Mouse (Mus musculus): ENCODE results near the gene Ikbkg. TPM values are rescaled to one million over a fixed set of nuclear protein-coding genes. Genes with fewer than 3 reads are reported as not detected.
"Not testable (repeated sequence)": the region's sequence is repeated elsewhere in the genome, so short reads cannot be mapped to it uniquely, and the experiment has no call there.

The Ikbkg gene
- polyA plus RNA-seq, 1 experiment, result 20.5 TPM

GRCm38 (mm10) chrX:74429290-74429821 is 36.3 kb downstream of the Ikbkg start:
- DNase-seq (ENCODE audit: extremely low spot score in 1 of 2, low spot score in 1 of 2), result peak; percentile 60 to 82

- no peak for DNase-seq (ENCODE audit: extremely low spot score in 1 of 2, low spot score in 1 of 2)
Measured at GRCm38 (mm10) chrX:74451157-74451912, 58.2 kb downstream of the Ikbkg start.

GRCm38 (mm10) chrX:74452773-74453172 is 59.7 kb downstream of the Ikbkg start:
- peak in 1 of 2 experiments; percentile 62 for DNase-seq (ENCODE audit: extremely low spot score in 1 of 2, low spot score in 1 of 2)

- not testable (repeated sequence) for DNase-seq (ENCODE audit: extremely low spot score in 1 of 2, low spot score in 1 of 2)
Measured at GRCm38 (mm10) chrX:74481349-74481885, 88.3 kb downstream of the Ikbkg start, which contains the start of gene Gm6880. Gene Gm6880 (minus strand): TSS chrX:74481399.

GRCm38 (mm10) chrX:74497131-74497530 is 104.0 kb downstream of the Ikbkg start:
- DNase-seq (ENCODE audit: extremely low spot score in 1 of 2, low spot score in 1 of 2), result peak in 1 of 2 experiments; percentile 13

Other genes with a start within 250 kb of the Ikbkg start
- not detected in 2 replicates for gene Tex28, start 225.5 kb upstream of the Ikbkg start, polyA plus RNA-seq (2012; rRNA removed)
- 0.04 TPM in 2 replicates for gene Tktl1, start 216.0 kb upstream of the Ikbkg start, polyA plus RNA-seq (2012; rRNA removed)
- gene Flna, start 143.5 kb upstream of the Ikbkg start, polyA plus RNA-seq (2012; rRNA removed), result 131 and 166 TPM in 2 replicates
- gene Emd, start 138.6 kb upstream of the Ikbkg start, polyA plus RNA-seq (2012; rRNA removed), result 45.2 and 45.8 TPM in 2 replicates
- gene Rpl10, start 122.5 kb upstream of the Ikbkg start, polyA plus RNA-seq (2012; rRNA removed), result 698 and 796 TPM in 2 replicates
- 95.1 and 109 TPM in 2 replicates for gene Taz, start 111.4 kb upstream of the Ikbkg start, polyA plus RNA-seq (2012; rRNA removed)
- 3.7 and 4.8 TPM in 2 replicates for gene Dnase1l1, start 111.0 kb upstream of the Ikbkg start, polyA plus RNA-seq (2012; rRNA removed)
- 465 and 472 TPM in 2 replicates for gene Atp6ap1, start 96.2 kb upstream of the Ikbkg start, polyA plus RNA-seq (2012; rRNA removed)
- gene Gdi1, start 88.3 kb upstream of the Ikbkg start, polyA plus RNA-seq (2012; rRNA removed), result 923 and 1,152 TPM in 2 replicates
- 46.8 and 58.9 TPM in 2 replicates for gene Fam50a, start 80.3 kb upstream of the Ikbkg start, polyA plus RNA-seq (2012; rRNA removed)
- gene Plxna3, start 64.2 kb upstream of the Ikbkg start, polyA plus RNA-seq (2012; rRNA removed), result 55.4 and 59.9 TPM in 2 replicates
- gene Lage3, start 39.7 kb upstream of the Ikbkg start, polyA plus RNA-seq (2012; rRNA removed), result 57.1 and 65.1 TPM in 2 replicates
- 68.4 and 73.3 TPM in 2 replicates for gene Ubl4a, start 20.1 kb upstream of the Ikbkg start, polyA plus RNA-seq (2012; rRNA removed)
- gene Slc10a3, start 19.9 kb upstream of the Ikbkg start, polyA plus RNA-seq (2012; rRNA removed), result 4.3 and 4.8 TPM in 2 replicates
- 33.8 and 33.9 TPM in 2 replicates for gene Fam3a, start within 50 bp of the Ikbkg start, polyA plus RNA-seq (2012; rRNA removed)
- gene G6pdx, start 35.9 kb downstream of the Ikbkg start, polyA plus RNA-seq (2012; rRNA removed), result 30.2 and 31.8 TPM in 2 replicates
- not detected in 2 replicates for gene Gm6880, start 88.1 kb downstream of the Ikbkg start, polyA plus RNA-seq (2012; rRNA removed)
- 0.04 TPM in 1 of 2 replicates, not detected in the other for gene Olfr1326-ps1, start 181.6 kb downstream of the Ikbkg start, polyA plus RNA-seq (2012; rRNA removed)
- gene Olfr1325, start 199.4 kb downstream of the Ikbkg start, polyA plus RNA-seq (2012; rRNA removed), result not detected in 2 replicates

Data from frontal cortex, adult 2 months (tissue).